Mouse (Mus musculus) bone marrow, adult 2 months (tissue): ENCODE measurements around the gene Btg1. TPM values are rescaled to one million over a fixed set of nuclear protein-coding genes. Genes with fewer than 3 reads are reported as not detected.

Source experiments
- H3K27ac ChIP-seq: fragments of 200-500 bp; 2 replicates; pipeline ENCODE4 v1.5.1; 2012; ENCODE audit warnings: low read depth, mild to moderate bottlenecking, control low read depth, inconsistent platforms, low read length; ENCODE audit not compliant: control insufficient read depth, poor library complexity, insufficient read depth
- H3K4me1 ChIP-seq: fragments of 200-500 bp; 2 replicates; pipeline ENCODE4 v1.6.1; 2011; ENCODE audit warnings: low read length; ENCODE audit not compliant: control insufficient read depth, insufficient read depth
- H3K4me3 ChIP-seq: fragments of 200-500 bp; replicated peaks from 2 replicates; pipeline ENCODE3; 2011; ENCODE audit warnings: mild to moderate bottlenecking, low read depth, low read length, control low read depth; ENCODE audit not compliant: control insufficient read depth
- CTCF ChIP-seq: fragments of 200-500 bp; IDR thresholded peaks from 2 replicates; pipeline ENCODE4 v1.5.1; 2011; ENCODE audit warnings: low read length, control low read depth; ENCODE audit not compliant: control insufficient read depth, insufficient read depth
- POLR2A ChIP-seq: fragments of 200-500 bp; IDR thresholded peaks from 2 replicates; pipeline ENCODE4 v1.6.1; 2011; ENCODE audit warnings: low read depth, mild to moderate bottlenecking, control low read depth, low read length, borderline replicate concordance; ENCODE audit not compliant: control insufficient read depth
- WGBS: fragments of 180-500 bp; shearing (Covaris S2); methylation state at CpG from one replicate; pipeline ENCODE4 v1.1.7; 2018; 5-methylcytosine and 5-hydroxymethylcytosine counted together
- polyA plus RNA-seq: library from polyadenylated mRNA; stranded (reverse); fragments of >200 nt; gene quantifications from 2 replicates; pipeline ENCODE4 v1.2.4, GENCODE M21; 2011; ENCODE audit warnings: low replicate concordance; ENCODE audit not compliant: missing spikeins, insufficient read depth, insufficient read length

Btg1 gene
- polyA plus RNA-seq, 1 experiment = 43.6 TPM

- Histone ChIP-seq H3K4me1 (no peaks in the 10 kb centered on the region; the same call in 1 of the 2 replicates), H3K4me3 (no peak overlapping the region), H3K27ac (no peak overlapping the region)
- TF ChIP-seq POLR2A = no peak
- no peak for TF ChIP-seq CTCF
- 60% methylated on average over 4 of the region's 4 CpGs for WGBS
Observed at GRCm38 (mm10) chr10:96586191-96586880, 30.5 kb upstream of the Btg1 start.

GRCm38 (mm10) chr10:96586881-96587217, 30.0 kb upstream of the Btg1 start:
- no peak overlapping the region for H3K27ac ChIP-seq
- WGBS = 36% methylated on average over 4 of the region's 4 CpGs
- H3K4me3 ChIP-seq = no peak overlapping the region
- no peak for TF ChIP-seq POLR2A
- TF ChIP-seq CTCF = no peak
- H3K4me1 ChIP-seq = no peaks in the 10 kb centered on the region; the same call in 1 of the 2 replicates

- H3K27ac ChIP-seq = no peak overlapping the region
- no peaks in the 10 kb centered on the region; the same call in 1 of the 2 replicates for H3K4me1 ChIP-seq
- WGBS = 64% methylated on average over 6 of the region's 6 CpGs
- no peak overlapping the region for H3K4me3 ChIP-seq
- TF ChIP-seq POLR2A (no peak), CTCF (no peak)
Observed at GRCm38 (mm10) chr10:96588233-96588632, 28.6 kb upstream of the Btg1 start.

GRCm38 (mm10) chr10:96589781-96590180, 27.0 kb upstream of the Btg1 start:
- Histone ChIP-seq H3K27ac (no peak overlapping the region), H3K4me1 (no peaks in the 10 kb centered on the region; the same call in 1 of the 2 replicates), H3K4me3 (no peak overlapping the region)
- 81% methylated on average over 5 of the region's 5 CpGs for WGBS
- no peak for TF ChIP-seq POLR2A
- TF ChIP-seq CTCF = no peak

- TF ChIP-seq POLR2A (no peak), CTCF (no peak)
- Histone ChIP-seq H3K27ac (no peak overlapping the region), H3K4me3 (no peak overlapping the region), H3K4me1 (no peaks in the 10 kb centered on the region; the same call in 1 of the 2 replicates)
- 27% methylated on average over 2 of the region's 2 CpGs for WGBS
Observed at GRCm38 (mm10) chr10:96592089-96592488, 24.7 kb upstream of the Btg1 start.

GRCm38 (mm10) chr10:96595435-96596132, 21.2 kb upstream of the Btg1 start:
- H3K27ac ChIP-seq = no peak overlapping the region
- 36% methylated on average over 10 of the region's 10 CpGs for WGBS
- TF ChIP-seq CTCF (no peak), POLR2A (no peak)
- no peak overlapping the region for H3K4me3 ChIP-seq
- no peaks in the 10 kb centered on the region for H3K4me1 ChIP-seq

- H3K27ac ChIP-seq = no peak overlapping the region
- WGBS = 90% methylated on average over 7 of the region's 7 CpGs
- no peaks in the 10 kb centered on the region for H3K4me1 ChIP-seq
- no peak overlapping the region for H3K4me3 ChIP-seq
- TF ChIP-seq POLR2A = no peak
- no peak for TF ChIP-seq CTCF
Observed at GRCm38 (mm10) chr10:96596411-96596810, 20.4 kb upstream of the Btg1 start.

- H3K4me1 ChIP-seq = no peaks in the 10 kb centered on the region
- WGBS = 67% methylated on average over 5 of the region's 5 CpGs
- H3K27ac ChIP-seq = no peak overlapping the region
- TF ChIP-seq CTCF (no peak), POLR2A (no peak)
- no peak overlapping the region for H3K4me3 ChIP-seq
Observed at GRCm38 (mm10) chr10:96599641-96600040, 17.2 kb upstream of the Btg1 start.

- H3K4me3 ChIP-seq = no peak overlapping the region
- WGBS = 74% methylated on average over 4 of the region's 4 CpGs
- no peak overlapping the region for H3K27ac ChIP-seq
- no peaks in the 10 kb centered on the region for H3K4me1 ChIP-seq
- TF ChIP-seq POLR2A (no peak), CTCF (no peak)
Observed at GRCm38 (mm10) chr10:96601670-96602069, 15.1 kb upstream of the Btg1 start.
